Mouse (Mus musculus) MEL (cell line): Measurements from ENCODE around the gene Ildr1. TPM values are rescaled to one million over a fixed set of nuclear protein-coding genes. Genes with fewer than 3 reads are reported as not detected.

Experiments used
- DNase-seq: peaks from one replicate; pipeline ENCODE4 v3.0.0; 2011; ENCODE audit warnings: low read depth, low spot score
- H3K27ac ChIP-seq: 2 replicates; pipeline ENCODE4 v1.5.1; 2012; ENCODE audit warnings: low read depth, mild to moderate bottlenecking, control low read depth, low read length, moderate library complexity; ENCODE audit not compliant: control insufficient read depth
- H3K27me3 ChIP-seq, 2 experiments: fragments of 150-350 bp in 1 of 2; sonication (generic) in 1 of 2; 2 replicates each; pipeline ENCODE4 v1.6.1; 2012; ENCODE audit warnings: low read length in 2 of 2, mild to moderate bottlenecking in 2 of 2, improper control_type of control experiment in 1 of 2, moderate library complexity in 1 of 2; ENCODE audit not compliant: insufficient read depth in 2 of 2, control insufficient read depth in 1 of 2
- H3K36me3 ChIP-seq, 2 experiments: 2 replicates each; pipeline ENCODE4 v1.6.1; 2012 to 2014; ENCODE audit warnings: low read length in 2 of 2, improper control_type of control experiment in 1 of 2, inconsistent platforms in 1 of 2, mild to moderate bottlenecking in 1 of 2; ENCODE audit not compliant: insufficient read depth in 2 of 2, control insufficient read depth in 1 of 2
- H3K4me1 ChIP-seq, 2 experiments: fragments of 150-350 bp in 1 of 2; sonication (generic) in 1 of 2; 2 replicates each; pipeline ENCODE4 v1.6.1; 2012; ENCODE audit warnings: low read length in 2 of 2, improper control_type of control experiment in 1 of 2, mild to moderate bottlenecking in 1 of 2; ENCODE audit not compliant: insufficient read depth in 2 of 2, control insufficient read depth in 1 of 2
- H3K4me3 ChIP-seq, 2 experiments: fragments of 150-350 bp in 1 of 2; sonication (generic) in 1 of 2; 2 replicates each; pipeline ENCODE4 v1.5.1; 2012; ENCODE audit warnings: low read depth in 2 of 2, low read length in 2 of 2, mild to moderate bottlenecking in 2 of 2, moderate library complexity in 2 of 2, control low read depth in 1 of 2, improper control_type of control experiment in 1 of 2; ENCODE audit not compliant: control insufficient read depth in 1 of 2, insufficient read depth in 1 of 2
- H3K79me2 ChIP-seq: 2 replicates; pipeline ENCODE4 v1.6.1; 2012; ENCODE audit warnings: mild to moderate bottlenecking, low read length, moderate library complexity; ENCODE audit not compliant: control insufficient read depth, poor library complexity, insufficient read depth
- H3K9ac ChIP-seq: 2 replicates; pipeline ENCODE4 v1.6.1; 2012; ENCODE audit warnings: low read depth, mild to moderate bottlenecking, control low read depth, low read length, moderate library complexity; ENCODE audit not compliant: control insufficient read depth, poor library complexity, severe bottlenecking
- H3K9me3 ChIP-seq: fragments of 150-350 bp; sonication (generic); replicated peaks from 2 replicates; pipeline ENCODE4 v1.6.1; 2012; ENCODE audit warnings: mild to moderate bottlenecking, low read length, improper control_type of control experiment, moderate library complexity; ENCODE audit not compliant: insufficient read depth
- CHD1 ChIP-seq: IDR thresholded peaks from 2 replicates; pipeline ENCODE4 v1.6.1; 2012; ENCODE audit warnings: low read depth, mild to moderate bottlenecking, inconsistent platforms, low read length, improper control_type of control experiment
- CTCF ChIP-seq, 3 experiments: IDR thresholded peaks in 2 of 3; conservative IDR thresholded peaks in 1 of 3; 2 replicates each; pipeline ENCODE4 v1.5.1; 2011 to 2012; ENCODE audit warnings: low read length in 3 of 3, low read depth in 2 of 3, mild to moderate bottlenecking in 2 of 3, improper control_type of control experiment in 1 of 3, inconsistent platforms in 1 of 3, mixed read lengths in 1 of 3, moderate library complexity in 1 of 3; ENCODE audit not compliant: control insufficient read depth in 1 of 3, insufficient read depth in 1 of 3, poor library complexity in 1 of 3, severe bottlenecking in 1 of 3
- E2F4 ChIP-seq: IDR thresholded peaks from 2 replicates; pipeline ENCODE4 v1.6.1; 2011; ENCODE audit warnings: low read depth, low read length, improper control_type of control experiment, borderline replicate concordance
- EP300 ChIP-seq, 2 experiments: IDR thresholded peaks; 2 replicates each; pipeline ENCODE4 v1.6.1; 2011; ENCODE audit warnings: improper control_type of control experiment in 2 of 2, low read length in 2 of 2, low read depth in 1 of 2, mild to moderate bottlenecking in 1 of 2
- GABPA ChIP-seq: IDR thresholded peaks from 2 replicates; pipeline ENCODE4 v1.6.1; 2012; ENCODE audit warnings: low read depth, mild to moderate bottlenecking, inconsistent platforms, low read length, improper control_type of control experiment, moderate library complexity
- HCFC1 ChIP-seq: IDR thresholded peaks from 2 replicates; pipeline ENCODE4 v1.6.1; 2012; ENCODE audit warnings: low read depth, mild to moderate bottlenecking, inconsistent platforms, low read length, improper control_type of control experiment, moderate library complexity
- KAT2A ChIP-seq: conservative IDR thresholded peaks from 2 replicates; pipeline ENCODE4 v1.6.1; 2012; ENCODE audit warnings: low read depth, low read length, improper control_type of control experiment, inconsistent platforms
- MAZ ChIP-seq: IDR thresholded peaks from 2 replicates; pipeline ENCODE4 v1.6.1; 2012; ENCODE audit warnings: low read depth, mild to moderate bottlenecking, inconsistent platforms, low read length, improper control_type of control experiment
- MYC ChIP-seq: IDR thresholded peaks from 2 replicates; pipeline ENCODE4 v1.6.1; 2011; ENCODE audit warnings: low read depth, mild to moderate bottlenecking, low read length, improper control_type of control experiment, moderate library complexity
- POLR2AphosphoS2 ChIP-seq: IDR thresholded peaks from 2 replicates; pipeline ENCODE4 v1.6.1; 2011; ENCODE audit warnings: low read length, improper control_type of control experiment
- RAD21 ChIP-seq: IDR thresholded peaks from 2 replicates; pipeline ENCODE4 v1.6.1; 2011; ENCODE audit warnings: mild to moderate bottlenecking, low read depth, low read length, improper control_type of control experiment
- TBP ChIP-seq: IDR thresholded peaks from 2 replicates; pipeline ENCODE4 v1.8.0; 2011; ENCODE audit warnings: low read depth, low read length, improper control_type of control experiment
- USF2 ChIP-seq, 2 experiments: IDR thresholded peaks; 2 replicates each; pipeline ENCODE4 v1.6.1; 2011 to 2012; ENCODE audit warnings: improper control_type of control experiment in 2 of 2, low read length in 2 of 2, borderline replicate concordance in 1 of 2, inconsistent platforms in 1 of 2, low read depth in 1 of 2, mild to moderate bottlenecking in 1 of 2; ENCODE audit not compliant: insufficient read depth in 1 of 2
- ZC3H11A ChIP-seq: IDR thresholded peaks from 2 replicates; pipeline ENCODE4 v1.6.1; 2012; ENCODE audit warnings: low read depth, mild to moderate bottlenecking, inconsistent platforms, low read length, improper control_type of control experiment
- ZKSCAN1 ChIP-seq: IDR thresholded peaks from 2 replicates; pipeline ENCODE4 v1.6.1; 2012; ENCODE audit warnings: low read depth, mild to moderate bottlenecking, inconsistent platforms, low read length, improper control_type of control experiment, moderate library complexity
- polyA plus RNA-seq, 2 experiments: library from polyadenylated mRNA; stranded (reverse) in 1 of 2; unstranded in 1 of 2; fragments of >175 nt in 1 of 2; fragments of >200 nt in 1 of 2; gene quantifications; 2 replicates each; pipeline versions ENCODE4 v1.2.1 to v1.2.4; 2012; ENCODE audit warnings: low replicate concordance in 2 of 2, low read depth in 1 of 2; ENCODE audit not compliant: insufficient read length in 2 of 2, insufficient read depth in 1 of 2, missing spikeins in 1 of 2
- total RNA-seq: library from RNA; depleted of rRNA; stranded (reverse); fragments of 300-350 nt; gene quantifications from 2 replicates; pipeline ENCODE4 v1.2.3, GENCODE M21; 2012

The Ildr1 gene
- total and polyA plus RNA-seq, 3 experiments = not detected

DNA sequence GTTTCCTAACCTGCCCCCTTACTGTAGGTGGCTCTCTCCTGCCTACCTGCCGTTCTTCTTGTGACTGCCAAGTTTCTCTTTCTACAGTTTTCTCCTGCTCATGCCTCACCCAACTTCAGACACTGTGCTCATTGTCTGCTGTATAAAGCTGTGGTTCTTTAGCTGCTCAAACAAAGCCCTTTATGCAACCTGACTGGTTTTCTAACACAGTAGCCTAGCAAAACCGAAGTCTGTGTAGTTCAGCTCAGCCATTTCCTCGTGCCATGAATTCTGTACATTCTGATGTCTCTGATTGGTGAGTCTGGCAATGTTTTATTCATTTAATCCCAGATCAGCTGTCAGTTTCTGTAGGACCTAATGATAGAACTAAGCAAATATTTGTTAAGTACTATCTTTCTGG is 2.3 kb upstream of the Ildr1 start:
- TF ChIP-seq MAZ (no peak), CHD1 (no peak), KAT2A (no peak), TBP (no peak), ZC3H11A (no peak), USF2 (IDR thresholded peaks at IDR 0.05; ENCODE audit: borderline replicate concordance in 1 of 2, insufficient read depth in 1 of 2, low read depth in 1 of 2, low read length in 2 of 2) (no peak), E2F4 (no peak), EP300 (IDR thresholded peaks at IDR 0.05; ENCODE audit: low read depth in 1 of 2, low read length in 2 of 2) (no peak), MYC (no peak), HCFC1 (no peak), RAD21 (no peak), GABPA (no peak)
- no peak for DNase-seq
- Histone ChIP-seq H3K27ac (no peak overlapping the region), H3K4me3 (no peak overlapping the region), H3K36me3 (no peaks in the 10 kb centered on the region), H3K9me3 (no peaks in the 10 kb centered on the region), H3K4me1 (no peaks in the 10 kb centered on the region), H3K9ac (no peak overlapping the region), H3K27me3 (peaks cover 0 to 2% of the 10 kb centered on the region in 2 experiments; a peak in 1 of 4 replicates), H3K79me2 (no peaks in the 10 kb centered on the region)

DNA sequence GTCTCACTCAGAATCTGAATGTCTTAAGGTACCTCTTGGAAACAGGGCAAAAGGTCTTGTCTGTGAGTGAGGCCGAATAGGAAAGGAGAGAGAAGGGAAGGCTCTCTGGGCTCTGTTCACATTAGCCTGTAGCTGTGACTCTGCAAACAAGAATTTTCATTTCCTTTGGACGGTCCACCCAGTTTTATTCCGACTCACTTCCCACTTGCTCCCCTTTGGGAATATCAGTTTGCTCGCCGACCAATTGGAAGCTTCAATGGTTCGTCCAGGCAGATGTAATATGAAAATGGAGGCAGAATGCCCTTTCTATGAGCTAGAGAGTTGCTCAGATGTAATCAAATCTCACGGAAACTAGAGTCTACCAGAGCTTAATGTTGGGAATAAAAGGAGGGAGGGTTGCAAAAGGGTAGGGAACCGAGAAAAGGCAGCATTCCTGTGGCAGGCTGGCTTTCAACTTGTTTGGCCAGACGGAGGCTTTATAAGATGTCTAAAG is 1.1 kb downstream of the Ildr1 start:
- H3K79me2 ChIP-seq = no peaks in the 10 kb centered on the region
- no peak overlapping the region for H3K4me3 ChIP-seq
- TF ChIP-seq CTCF (IDR thresholded peaks at IDR 0.05 in 2 of 3, conservative IDR thresholded peaks at IDR 0.05 in 1 of 3; ENCODE audit: control insufficient read depth in 1 of 3, insufficient read depth in 1 of 3, low read depth in 2 of 3, low read length in 3 of 3, poor library complexity in 1 of 3, severe bottlenecking in 1 of 3) = no peak
- no peak for TF ChIP-seq POLR2AphosphoS2
- no peak for TF ChIP-seq E2F4
- no peak for TF ChIP-seq USF2 (IDR thresholded peaks at IDR 0.05; ENCODE audit: borderline replicate concordance in 1 of 2, insufficient read depth in 1 of 2, low read depth in 1 of 2, low read length in 2 of 2)
- TF ChIP-seq ZKSCAN1 = no peak
- no peak for TF ChIP-seq TBP
- TF ChIP-seq, all 39 proteins: peak for 0
- H3K27ac ChIP-seq = no peak overlapping the region
- DNase-seq = no peak
- no peaks in the 10 kb centered on the region for H3K36me3 ChIP-seq
- H3K9me3 ChIP-seq = no peaks in the 10 kb centered on the region
- peaks cover 0 to 2% of the 10 kb centered on the region in 2 experiments; a peak in 1 of 4 replicates for H3K27me3 ChIP-seq
- H3K4me1 ChIP-seq = no peaks in the 10 kb centered on the region
- H3K9ac ChIP-seq = no peak overlapping the region
